Mouse (Mus musculus) E14TG2a.4 (cell line): ENCODE measurements around the gene Calcoco1.

Source experiments
- CTCF ChIP-seq: conservative IDR thresholded peaks from 2 replicates; pipeline ENCODE4 v1.5.1; 2014; ENCODE audit warnings: low read length
- NANOG ChIP-seq: IDR thresholded peaks from 2 replicates; pipeline ENCODE4 v1.6.1; 2014; ENCODE audit warnings: borderline replicate concordance, low read length, mixed read lengths

- TF ChIP-seq CTCF (no peak), NANOG (no peak)
Observed at GRCm38 (mm10) chr15:102736127-102736944, 14.4 kb upstream of the Calcoco1 start.
